Mouse (Mus musculus) hindbrain, embryonic 11.5 days (tissue): Measurements from ENCODE around the gene Nfkbid. TPM values are rescaled to one million over a fixed set of nuclear protein-coding genes. Genes with fewer than 3 reads are reported as not detected.

Source experiments
- ATAC-seq: fragments of 200-750 bp; cut with Nextera tagmentation; 2 replicates; pipeline ENCODE4 v1.8.0; 2017; ENCODE audit warnings: mild to moderate bottlenecking, moderate TSS enrichment, moderate library complexity; ENCODE audit not compliant: low FRiP score
- DNase-seq: peaks from one replicate; pipeline ENCODE4 v3.0.0-alpha.2; 2015; ENCODE audit warnings: low spot score
- H3K27ac ChIP-seq: fragments of 300-500 bp; sonication (generic); 2 replicates; pipeline ENCODE4 v1.5.1; 2014; ENCODE audit warnings: mild to moderate bottlenecking, low read depth, low read length
- H3K27me3 ChIP-seq: fragments of 300-500 bp; sonication (generic); 2 replicates; pipeline ENCODE4 v1.6.1; 2014; ENCODE audit warnings: mild to moderate bottlenecking, low read length, moderate library complexity, mixed read lengths; ENCODE audit not compliant: control insufficient read depth, insufficient read depth
- H3K36me3 ChIP-seq: fragments of 300-500 bp; sonication (generic); 2 replicates; pipeline ENCODE4 v1.6.1; 2014; ENCODE audit warnings: mild to moderate bottlenecking, low read length, moderate library complexity, mixed read lengths; ENCODE audit not compliant: control insufficient read depth, insufficient read depth
- H3K4me1 ChIP-seq: fragments of 300-500 bp; sonication (generic); replicated peaks from 2 replicates; pipeline ENCODE4 v1.6.1; 2014; ENCODE audit warnings: low read length, mixed read lengths; ENCODE audit not compliant: control insufficient read depth, insufficient read depth
- H3K4me2 ChIP-seq: fragments of 300-500 bp; sonication (generic); replicated peaks from 2 replicates; pipeline ENCODE4 v1.6.1; 2014; ENCODE audit warnings: mild to moderate bottlenecking, low read depth, low read length
- H3K4me3 ChIP-seq: fragments of 300-500 bp; sonication (generic); 2 replicates; pipeline ENCODE4 v1.5.1; 2014; ENCODE audit warnings: low read depth, low read length
- H3K9ac ChIP-seq: fragments of 300-500 bp; sonication (generic); 2 replicates; pipeline ENCODE4 v1.6.1; 2014; ENCODE audit warnings: low read depth, low read length
- H3K9me3 ChIP-seq: fragments of 300-500 bp; sonication (generic); 2 replicates; pipeline ENCODE4 v1.6.1; 2016; ENCODE audit warnings: low read length; ENCODE audit not compliant: control insufficient read depth
- WGBS: fragments of 180-500 bp; shearing (Covaris S2); extraction: QIAGEN DNeasy Blood & Tissue Kit; methylation state at CpG from one replicate; pipeline ENCODE4 v1.1.7; 2014; 5-methylcytosine and 5-hydroxymethylcytosine counted together
- polyA plus RNA-seq: library from polyadenylated mRNA; unstranded; fragments of >200 nt; fragmentation: Nextera tagmentation; extraction: Ambion mirVana; gene quantifications from 2 replicates; pipeline ENCODE4 v1.2.1, GENCODE M21; 2014

The Nfkbid gene
- polyA plus RNA-seq, 1 experiment from 2014 or later = 1.8 TPM

DNA sequence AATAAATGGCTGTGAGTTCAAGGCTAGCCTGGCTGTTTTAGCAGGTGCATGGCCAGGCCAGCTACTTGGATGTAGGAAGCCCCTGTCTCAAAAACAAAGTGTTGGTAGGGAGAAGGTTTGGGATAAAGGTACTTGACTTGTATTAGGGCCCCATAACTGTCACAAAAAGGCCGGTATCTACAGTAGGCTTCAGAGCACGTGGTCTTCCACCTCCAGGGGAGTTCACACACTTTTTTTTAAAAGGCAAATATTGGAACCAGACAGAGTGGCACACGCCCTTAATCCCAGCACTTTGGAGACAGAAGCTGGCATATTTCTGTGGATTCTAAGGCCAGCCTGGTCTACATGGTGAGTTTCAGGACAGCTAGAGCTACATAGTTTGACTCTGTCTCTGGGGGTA is 859 bp upstream of the Nfkbid start:
- WGBS = 90% methylated on average over 3 of the region's 3 CpGs
- H3K4me3 ChIP-seq = no peak overlapping the region
- 0 out of 2 replicates have a peak, but pooled peaks cover 2% of the 10 kb centered on the region for H3K27me3 ChIP-seq
- no peak overlapping the region for H3K9ac ChIP-seq
- no peak for DNase-seq
- H3K27ac ChIP-seq = no peak overlapping the region
- no peaks in the 10 kb centered on the region for H3K36me3 ChIP-seq
- no peaks in the 10 kb centered on the region for H3K9me3 ChIP-seq
- H3K4me2 ChIP-seq = no peak overlapping the region
- no peak for ATAC-seq
- no peaks in the 10 kb centered on the region; the same call in 1 of the 2 replicates for H3K4me1 ChIP-seq

- Histone ChIP-seq H3K4me3 (peak overlapping the region; percentile 51), H3K36me3 (no peaks in the 10 kb centered on the region), H3K9ac (peak overlapping the region; percentile 62), H3K27me3 (0 out of 2 replicates have a peak, but pooled peaks cover 2% of the 10 kb centered on the region), H3K27ac (no peak overlapping the region), H3K9me3 (no peaks in the 10 kb centered on the region), H3K4me2 (peak overlapping the region; percentile 96), H3K4me1 (no peaks in the 10 kb centered on the region; the same call in 1 of the 2 replicates)
- WGBS = under 1% methylated on average over 45 of the region's 45 CpGs
- ATAC-seq = peak; percentile 86
- DNase-seq = peak; percentile 93
These were observed 431 bp downstream of the Nfkbid start for GRCm38 (mm10) chr7:30421890-30422435.

GRCm38 (mm10) chr7:30422560-30422959 is 1.0 kb downstream of the Nfkbid start:
- H3K4me1 ChIP-seq = no peaks in the 10 kb centered on the region; the same call in 1 of the 2 replicates
- H3K4me3 ChIP-seq = peak overlapping the region; percentile 51
- H3K36me3 ChIP-seq = no peaks in the 10 kb centered on the region
- H3K4me2 ChIP-seq = peak overlapping the region; percentile 96
- WGBS = 17% methylated on average over 9 of the region's 9 CpGs
- H3K9ac ChIP-seq = peak overlapping the region; percentile 62
- ATAC-seq = peak; percentile 30
- H3K27ac ChIP-seq = no peak overlapping the region
- DNase-seq = no peak
- no peaks in the 10 kb centered on the region for H3K9me3 ChIP-seq
- H3K27me3 ChIP-seq = 0 out of 2 replicates have a peak, but pooled peaks cover 2% of the 10 kb centered on the region

- Histone ChIP-seq H3K9ac (no peak overlapping the region), H3K27ac (no peak overlapping the region), H3K4me1 (no peaks in the 10 kb centered on the region; the same call in 1 of the 2 replicates), H3K4me2 (peak overlapping the region; percentile 96), H3K27me3 (0 out of 2 replicates have a peak, but pooled peaks cover 2% of the 10 kb centered on the region), H3K4me3 (peak overlapping the region; percentile 51), H3K9me3 (no peaks in the 10 kb centered on the region), H3K36me3 (no peaks in the 10 kb centered on the region)
- WGBS = 53% methylated on average over 23 of the region's 23 CpGs
- DNase-seq = no peak
- no peak for ATAC-seq
These were observed 1.6 kb downstream of the Nfkbid start for GRCm38 (mm10) chr7:30423071-30423641.

- H3K27ac ChIP-seq = no peak overlapping the region
- ATAC-seq (no peak), DNase-seq (no peak)
- no peaks in the 10 kb centered on the region for H3K9me3 ChIP-seq
- no peaks in the 10 kb centered on the region for H3K36me3 ChIP-seq
- no peak overlapping the region for H3K9ac ChIP-seq
- H3K27me3 ChIP-seq = no peaks in the 10 kb centered on the region
- H3K4me2 ChIP-seq = no peak overlapping the region
- no peaks in the 10 kb centered on the region for H3K4me1 ChIP-seq
- H3K4me3 ChIP-seq = no peak overlapping the region
These were observed 7.8 kb downstream of the Nfkbid start for GRCm38 (mm10) chr7:30429327-30429726.

- no peak for ATAC-seq
- H3K27ac ChIP-seq = no peak overlapping the region
- H3K36me3 ChIP-seq = no peaks in the 10 kb centered on the region
- no peak overlapping the region for H3K4me3 ChIP-seq
- no peaks in the 10 kb centered on the region; the same call in 1 of the 2 replicates for H3K27me3 ChIP-seq
- no peak overlapping the region for H3K4me2 ChIP-seq
- no peaks in the 10 kb centered on the region for H3K4me1 ChIP-seq
- no peaks in the 10 kb centered on the region for H3K9me3 ChIP-seq
- H3K9ac ChIP-seq = no peak overlapping the region
- DNase-seq = no peak
- WGBS = 59% methylated on average over 2 of the region's 2 CpGs
These were observed 8.7 kb downstream of the Nfkbid start for GRCm38 (mm10) chr7:30430191-30430590.

DNA sequence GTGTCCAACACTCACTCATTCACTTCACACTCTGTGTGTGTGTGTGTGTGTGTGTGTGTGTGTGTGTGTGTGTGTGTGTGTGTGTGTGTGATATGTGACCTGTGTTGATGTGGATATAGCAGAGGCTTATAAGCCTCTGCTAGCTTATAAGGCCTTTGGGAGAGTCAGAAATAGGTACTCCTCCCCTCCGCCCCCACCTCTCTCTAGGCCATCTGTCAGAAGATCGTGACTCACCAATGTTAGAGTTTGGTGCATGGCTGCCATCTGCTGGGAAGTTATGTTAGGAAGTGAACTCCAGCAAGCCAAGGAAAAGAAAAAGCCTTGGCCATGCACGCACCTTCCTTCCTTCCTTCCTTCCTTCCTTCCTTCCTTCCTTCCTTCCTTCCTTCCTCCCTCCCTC is 10.3 kb downstream of the Nfkbid start:
- no peak for ATAC-seq
- DNase-seq = peak; percentile 71
- Histone ChIP-seq H3K4me2 (no peak overlapping the region), H3K4me1 (0 out of 2 replicates have a peak, but pooled peaks cover 2% of the 10 kb centered on the region), H3K4me3 (no peak overlapping the region), H3K27me3 (no peaks in the 10 kb centered on the region; the same call in 1 of the 2 replicates), H3K27ac (no peak overlapping the region), H3K9me3 (no peaks in the 10 kb centered on the region), H3K36me3 (no peaks in the 10 kb centered on the region), H3K9ac (no peak overlapping the region)
- 8% methylated on average over 3 of the region's 3 CpGs for WGBS

GRCm38 (mm10) chr7:30434238-30434637 is 12.7 kb downstream of the Nfkbid start:
- Histone ChIP-seq H3K27me3 (peaks cover 2% of the 10 kb centered on the region; the same call in 1 of the 2 replicates), H3K9me3 (no peaks in the 10 kb centered on the region), H3K27ac (no peak overlapping the region), H3K4me2 (no peak overlapping the region), H3K36me3 (no peaks in the 10 kb centered on the region), H3K4me3 (no peak overlapping the region), H3K4me1 (0 out of 2 replicates have a peak, but pooled peaks cover 2% of the 10 kb centered on the region), H3K9ac (no peak overlapping the region)
- peak; percentile 55 for DNase-seq
- no peak for ATAC-seq
- 4% methylated on average over 10 of the region's 10 CpGs for WGBS

DNA sequence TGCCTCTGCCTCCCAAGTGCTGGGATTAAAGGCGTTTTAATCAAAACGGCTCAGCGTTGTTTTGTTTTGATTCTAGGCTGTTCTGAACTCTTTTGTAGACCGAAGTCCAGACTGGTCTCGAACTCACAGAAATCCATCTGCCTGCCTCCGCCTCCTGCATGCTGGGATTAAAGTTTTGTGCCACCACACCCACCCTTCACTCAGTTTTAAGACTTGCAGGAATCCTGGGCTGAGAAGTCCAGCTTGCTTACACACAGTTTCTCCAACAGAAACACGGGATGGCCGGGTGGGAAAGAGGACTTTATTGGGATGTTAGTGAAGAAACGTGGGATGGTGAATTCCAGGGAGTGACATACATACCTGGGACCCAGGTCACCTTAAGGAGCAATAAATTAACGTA is 13.2 kb downstream of the Nfkbid start:
- no peak overlapping the region for H3K4me3 ChIP-seq
- H3K4me1 ChIP-seq = 0 out of 2 replicates have a peak, but pooled peaks cover 2% of the 10 kb centered on the region
- 74% methylated on average over 10 of the region's 10 CpGs for WGBS
- H3K27ac ChIP-seq = no peak overlapping the region
- H3K9me3 ChIP-seq = no peaks in the 10 kb centered on the region
- DNase-seq (no peak), ATAC-seq (no peak)
- H3K9ac ChIP-seq = no peak overlapping the region
- peaks cover 2% of the 10 kb centered on the region; the same call in 1 of the 2 replicates for H3K27me3 ChIP-seq
- H3K4me2 ChIP-seq = no peak overlapping the region
- 0 out of 2 replicates have a peak, but pooled peaks cover 3% of the 10 kb centered on the region for H3K36me3 ChIP-seq
